ENCODE assay signal across 22 mouse cellular contexts in genomic region chr4:88155490-88156160, GRCm38 (mm10).
A peak's percentile ranks its signal among the peaks of the same experiment; 100 is the strongest.
DNase-seq lines count a peak whose midpoint lies in the region; ATAC-seq and TF ChIP-seq lines count a peak whose summit lies in the region.
"Had no signal": no experiment of that assay in that cellular context is flagged by ENCODE, and none has a peak within 500 bp of the region (broad histone marks: within the 10 kb centered on the region; RNA-seq: fewer than 3 reads in every experiment).

No protein-coding gene starts in this region.

- ATAC-seq in liver, embryonic 11.5 days (replicated peaks; ENCODE audit: low FRiP score), result no peak; the same call in 1 of the 2 replicates
- ATAC-seq in megakaryocyte-erythroid progenitor cell, adult 5-6 weeks (replicated peaks; ENCODE audit: low FRiP score, low TSS enrichment, poor library complexity, severe bottlenecking), result peak; percentile 98
- ATAC-seq: CD4-positive, CD25-positive, alpha-beta regulatory T cell, adult 4 months; inflammation-experienced regulatory T-cells, adult 6 months had no signal

- TF ChIP-seq CTCF in liver, adult 2 months (IDR thresholded peaks at IDR 0.05; ENCODE audit: low read depth, low read length), result no peak

- DNase-seq in liver, adult 2 months (ENCODE audit: extremely low read depth, low read depth, low spot score), result peak; percentile 27
- DNase-seq in liver, embryonic 11.5 days (ENCODE audit: low spot score), result no peak
- DNase-seq in CD4-positive helper T cell, adult 2 months (ENCODE audit: low read depth, low spot score), result peak; percentile 25
- peak; percentile 70 for DNase-seq in NIH3T3 (ENCODE audit: low read depth)
- DNase-seq in ovary, postnatal 10 days (ENCODE audit: low spot score), result no peak
- no peak for DNase-seq in spleen, postnatal 4 days (ENCODE audit: low spot score in 2 of 2)
- DNase-seq: adrenal gland, adult 2 months; cerebellum, adult 11-12 months; heart, postnatal 4 days; kidney, adult 18-20 months; kidney, postnatal 10 days; lung, postnatal 10 days; midbrain, embryonic 14.5 days; retina, postnatal 1 day; thymus, postnatal 36 days had no signal

- H3K27ac ChIP-seq in liver, adult 2 months (replicated peaks; ENCODE audit: insufficient read depth, low read depth, low read length), result no peak overlapping the region
- no peak overlapping the region for H3K27ac ChIP-seq in liver, embryonic 11.5 days (ENCODE audit: low read depth, low read length)
- H3K27ac ChIP-seq: heart, embryonic 15.5 days; hindbrain, embryonic 14.5 days; limb, embryonic 13.5 days had no signal

- H3K79me2 ChIP-seq in liver, adult 2 months (ENCODE audit: control insufficient read depth, insufficient read depth, low read length), result no peaks in the 10 kb centered on the region

- no peaks in the 10 kb centered on the region for H3K27me3 ChIP-seq in liver, adult 2 months (ENCODE audit: control insufficient read depth, insufficient read depth, low read length)
- no peaks in the 10 kb centered on the region for H3K27me3 ChIP-seq in liver, embryonic 11.5 days (replicated peaks; ENCODE audit: control insufficient read depth, insufficient read depth, low read length)
- H3K27me3 ChIP-seq: heart, embryonic 15.5 days; limb, embryonic 13.5 days; megakaryocyte, embryonic 14.5 days had no signal

- 35% methylated on average over 3 of the region's 3 CpGs for WGBS in liver, adult 2 months
- WGBS in liver, embryonic 11.5 days, result 67% methylated on average over 3 of the region's 3 CpGs

- no peaks in the 10 kb centered on the region; the same call in 1 of the 2 replicates for H3K36me3 ChIP-seq in liver, adult 2 months (ENCODE audit: control insufficient read depth, insufficient read depth, low read length)
- no peaks in the 10 kb centered on the region for H3K36me3 ChIP-seq in liver, embryonic 11.5 days (ENCODE audit: control insufficient read depth, insufficient read depth, low read length)
- H3K36me3 ChIP-seq: heart, embryonic 15.5 days; limb, embryonic 13.5 days had no signal

- H3K4me2 ChIP-seq in liver, embryonic 11.5 days, result no peak overlapping the region
- H3K4me2 ChIP-seq: heart, embryonic 15.5 days; hindbrain, embryonic 14.5 days; limb, embryonic 13.5 days had no signal

- H3K9me3 ChIP-seq in liver, embryonic 11.5 days (ENCODE audit: control insufficient read depth, low read length), result no peaks in the 10 kb centered on the region
- H3K9me3 ChIP-seq: heart, embryonic 15.5 days; limb, embryonic 13.5 days; megakaryocyte, embryonic 14.5 days had no signal

- no peak for TF ChIP-seq POLR2A in liver, adult 2 months (IDR thresholded peaks at IDR 0.05; ENCODE audit: extremely low read depth, insufficient read depth, low read length)

- no peak overlapping the region for H3K4me3 ChIP-seq in liver, adult 2 months (ENCODE audit: insufficient read depth, low read depth, low read length)
- H3K4me3 ChIP-seq in liver, embryonic 11.5 days (ENCODE audit: low read depth, low read length), result no peak overlapping the region
- H3K4me3 ChIP-seq: heart, embryonic 15.5 days; limb, embryonic 13.5 days; megakaryocyte, embryonic 14.5 days had no signal

- H3K9ac ChIP-seq in liver, adult 2 months (ENCODE audit: low read depth, low read length), result no peak overlapping the region
- H3K9ac ChIP-seq in liver, embryonic 11.5 days (ENCODE audit: low read depth, low read length), result no peak overlapping the region
- H3K9ac ChIP-seq: heart, embryonic 15.5 days; hindbrain, embryonic 14.5 days; limb, embryonic 13.5 days had no signal

- H3K4me1 ChIP-seq in liver, adult 2 months (ENCODE audit: control insufficient read depth, insufficient read depth, low read length), result peaks cover 2% of the 10 kb centered on the region; the same call in 1 of the 2 replicates
- 0 out of 2 replicates have a peak, but pooled peaks cover 2% of the 10 kb centered on the region for H3K4me1 ChIP-seq in liver, embryonic 11.5 days (replicated peaks; ENCODE audit: control insufficient read depth, insufficient read depth, low read length)

Comparison
In these comparisons a context has a peak if more than half of its experiments do, and no peak if none do; other contexts are left out.
1. DNase-seq: peak in liver, adult 2 months (single experiment), CD4-positive helper T cell, adult 2 months (single experiment) and NIH3T3 (single experiment); none in liver, embryonic 11.5 days (single experiment), ovary, postnatal 10 days (single experiment) and spleen, postnatal 4 days (0 of 2).